Mouse (Mus musculus) intestine, embryonic 16.5 days (tissue): ENCODE measurements around the gene Gabrg2. TPM values are rescaled to one million over a fixed set of nuclear protein-coding genes. Genes with fewer than 3 reads are reported as not detected.

Experiments used
- ATAC-seq: fragments of 200-750 bp; cut with Nextera tagmentation; 2 replicates; pipeline ENCODE4 v1.8.0; 2017; ENCODE audit warnings: moderate TSS enrichment, moderate library complexity
- H3K27ac ChIP-seq: fragments of 300-500 bp; sonication (generic); 2 replicates; pipeline ENCODE4 v1.5.1; 2014; ENCODE audit warnings: mild to moderate bottlenecking, low read length
- H3K27me3 ChIP-seq: fragments of 300-500 bp; sonication (generic); replicated peaks from 2 replicates; pipeline ENCODE4 v1.6.1; 2014; ENCODE audit warnings: low read length, control low read depth, mixed read lengths; ENCODE audit not compliant: control insufficient read depth, insufficient read depth
- H3K36me3 ChIP-seq: fragments of 300-500 bp; sonication (generic); 2 replicates; pipeline ENCODE4 v1.6.1; 2014; ENCODE audit warnings: low read length, control low read depth; ENCODE audit not compliant: control insufficient read depth, insufficient read depth
- H3K4me1 ChIP-seq: fragments of 300-500 bp; sonication (generic); 2 replicates; pipeline ENCODE4 v1.6.1; 2014; ENCODE audit warnings: low read length, control low read depth, mixed read lengths; ENCODE audit not compliant: control insufficient read depth, insufficient read depth
- H3K4me2 ChIP-seq: fragments of 300-500 bp; sonication (generic); 2 replicates; pipeline ENCODE4 v1.6.1; 2014; ENCODE audit warnings: low read depth, low read length, control low read depth
- H3K4me3 ChIP-seq: fragments of 300-500 bp; sonication (generic); 2 replicates; pipeline ENCODE4 v1.5.1; 2014; ENCODE audit warnings: mild to moderate bottlenecking, low read length
- H3K9ac ChIP-seq: fragments of 300-500 bp; sonication (generic); 2 replicates; pipeline ENCODE4 v1.6.1; 2014; ENCODE audit warnings: low read depth, low read length
- H3K9me3 ChIP-seq: fragments of 300-500 bp; sonication (generic); 2 replicates; pipeline ENCODE4 v1.6.1; 2016; ENCODE audit warnings: low read length, control low read depth; ENCODE audit not compliant: control insufficient read depth
- WGBS: fragments of 180-500 bp; shearing (Covaris S2); extraction: QIAGEN DNeasy Blood & Tissue Kit; methylation state at CpG from one replicate; pipeline ENCODE4 v1.1.7; 2014; 5-methylcytosine and 5-hydroxymethylcytosine counted together
- polyA plus RNA-seq: library from polyadenylated mRNA; unstranded; fragments of >200 nt; fragmentation: Nextera tagmentation; extraction: Ambion mirVana; gene quantifications from 2 replicates; pipeline ENCODE4 v1.2.1, GENCODE M21; 2015

Gabrg2 gene
- polyA plus RNA-seq, 1 experiment from 2014 or later, result 0.60 TPM

GRCm38 (mm10) chr11:41918864-41919263, 81.8 kb downstream of the Gabrg2 start:
- no peak overlapping the region for H3K4me2 ChIP-seq
- H3K4me3 ChIP-seq, result no peak overlapping the region
- no peaks in the 10 kb centered on the region for H3K4me1 ChIP-seq
- no peak overlapping the region for H3K27ac ChIP-seq
- H3K9me3 ChIP-seq, result no peaks in the 10 kb centered on the region
- no peak overlapping the region for H3K9ac ChIP-seq
- no peaks in the 10 kb centered on the region for H3K27me3 ChIP-seq
- H3K36me3 ChIP-seq, result no peaks in the 10 kb centered on the region
- ATAC-seq, result no peak

- Histone ChIP-seq H3K4me3 (no peak overlapping the region), H3K9ac (no peak overlapping the region), H3K4me2 (no peak overlapping the region), H3K4me1 (no peaks in the 10 kb centered on the region), H3K9me3 (no peaks in the 10 kb centered on the region), H3K27ac (no peak overlapping the region), H3K27me3 (no peaks in the 10 kb centered on the region), H3K36me3 (no peaks in the 10 kb centered on the region)
- WGBS, result 68% methylated on average over 6 of the region's 6 CpGs
- no peak for ATAC-seq
Observed at GRCm38 (mm10) chr11:41914066-41914465, 86.6 kb downstream of the Gabrg2 start.

DNA sequence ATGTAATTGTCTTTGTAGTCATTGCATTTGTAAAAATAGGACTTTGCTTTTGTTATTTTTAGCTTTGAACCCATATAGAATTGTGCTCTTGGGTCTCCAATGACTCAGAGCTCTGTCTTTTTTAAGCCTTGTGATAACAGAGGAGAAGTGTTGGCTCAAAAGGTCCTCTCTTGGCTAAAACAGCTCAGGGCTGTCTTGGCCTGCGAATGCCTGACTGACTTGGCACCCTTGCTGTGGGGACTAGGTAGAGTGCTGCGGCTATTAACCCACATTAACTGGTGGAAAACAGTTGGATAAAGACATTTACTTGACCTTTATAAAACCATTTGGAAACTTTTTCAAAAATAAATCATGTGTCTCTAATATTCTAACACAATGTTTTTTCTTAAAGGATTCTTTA, 97.0 kb downstream of the Gabrg2 start:
- no peak for ATAC-seq
- no peaks in the 10 kb centered on the region for H3K9me3 ChIP-seq
- H3K4me2 ChIP-seq, result no peak overlapping the region
- no peak overlapping the region for H3K4me3 ChIP-seq
- H3K9ac ChIP-seq, result no peak overlapping the region
- WGBS, result 79% methylated on average over 2 of the region's 2 CpGs
- no peaks in the 10 kb centered on the region for H3K27me3 ChIP-seq
- H3K27ac ChIP-seq, result no peak overlapping the region
- no peaks in the 10 kb centered on the region for H3K4me1 ChIP-seq
- no peaks in the 10 kb centered on the region for H3K36me3 ChIP-seq

Other genes with a start within 250 kb of the Gabrg2 start
- 2.4 and 3.3 TPM in 2 replicates for gene Gabra1, start 182.1 kb upstream of the Gabrg2 start, polyA plus RNA-seq